Comparison of ENCODE assay signal across 8 mouse cellular contexts in genomic region chr8:120488636-120489131, GRCm38 (mm10).
DNase-seq lines count a peak whose midpoint lies in the region; ATAC-seq and TF ChIP-seq lines count a peak whose summit lies in the region.

No protein-coding gene starts in this region.

- H3K27ac ChIP-seq in embryonic facial prominence, embryonic 14.5 days (replicated peaks; ENCODE audit: low read depth, low read length) = peak overlapping the region; percentile 91
- peak overlapping the region; percentile 74 for H3K27ac ChIP-seq in kidney, embryonic 14.5 days (ENCODE audit: low read depth, low read length)
- H3K27ac ChIP-seq in macrophage = peak overlapping the region; percentile 83

- peak overlapping the region; percentile 79 for H3K9ac ChIP-seq in embryonic facial prominence, embryonic 14.5 days (ENCODE audit: low read depth, low read length)
- H3K9ac ChIP-seq in kidney, embryonic 14.5 days (ENCODE audit: low read depth, low read length) = peak overlapping the region; percentile 88

- peak overlapping the region; percentile 75 for H3K4me3 ChIP-seq in erythroblast, embryonic 14.5 days (replicated peaks)
- peak overlapping the region; percentile 88 for H3K4me3 ChIP-seq in E14TG2a.4 (replicated peaks; ENCODE audit: low read length)
- H3K4me3 ChIP-seq in embryonic facial prominence, embryonic 14.5 days (ENCODE audit: low read depth, low read length) = peak overlapping the region; percentile 74
- H3K4me3 ChIP-seq in kidney, embryonic 14.5 days (ENCODE audit: low read length) = peak overlapping the region; percentile 85
- peak overlapping the region; percentile 78 for H3K4me3 ChIP-seq in macrophage (ENCODE audit: inconsistent target)

- no peak for ATAC-seq in erythroblast, adult 5-6 weeks (replicated peaks; ENCODE audit: low FRiP score, poor library complexity, severe bottlenecking)
- ATAC-seq in embryonic facial prominence, embryonic 14.5 days (ENCODE audit: low read depth) = no peak
- no peak for ATAC-seq in kidney, embryonic 14.5 days (ENCODE audit: low FRiP score, low TSS enrichment)

- DNase-seq in embryonic facial prominence, embryonic 14.5 days (ENCODE audit: low spot score) = no peak
- DNase-seq in ovary, postnatal 36 days (ENCODE audit: low spot score) = no peak
- DNase-seq in urinary bladder, postnatal 4 days (ENCODE audit: low spot score in 2 of 2) = no peak

- peaks cover 85% of the 10 kb centered on the region for H3K4me1 ChIP-seq in erythroblast, embryonic 14.5 days (ENCODE audit: control insufficient read depth)
- peaks cover 76% of the 10 kb centered on the region for H3K4me1 ChIP-seq in E14TG2a.4 (replicated peaks; ENCODE audit: low read depth, low read length)
- H3K4me1 ChIP-seq in embryonic facial prominence, embryonic 14.5 days (ENCODE audit: control insufficient read depth, insufficient read depth, low read length) = peaks cover 50% of the 10 kb centered on the region
- H3K4me1 ChIP-seq in kidney, embryonic 14.5 days (ENCODE audit: control insufficient read depth, insufficient read depth, low read length) = peaks cover 73% of the 10 kb centered on the region

- no peaks in the 10 kb centered on the region for H3K9me3 ChIP-seq in erythroblast, embryonic 14.5 days (ENCODE audit: control insufficient read depth, low read length)
- H3K9me3 ChIP-seq in E14TG2a.4 (ENCODE audit: low read length) = no peaks in the 10 kb centered on the region
- H3K9me3 ChIP-seq in embryonic facial prominence, embryonic 14.5 days (ENCODE audit: control insufficient read depth, low read length) = no peaks in the 10 kb centered on the region
- no peaks in the 10 kb centered on the region for H3K9me3 ChIP-seq in kidney, embryonic 14.5 days (ENCODE audit: control insufficient read depth, low read length)

- H3K79me2 ChIP-seq in macrophage (ENCODE audit: inconsistent target) = peaks cover 43% of the 10 kb centered on the region

- peaks cover 33% of the 10 kb centered on the region for H3K36me3 ChIP-seq in erythroblast, embryonic 14.5 days (ENCODE audit: control insufficient read depth)
- H3K36me3 ChIP-seq in E14TG2a.4 (ENCODE audit: insufficient read depth, low read length) (no peaks in the 10 kb centered on the region), macrophage (ENCODE audit: inconsistent target) (no peaks in the 10 kb centered on the region)
- H3K36me3 ChIP-seq in embryonic facial prominence, embryonic 14.5 days (ENCODE audit: control insufficient read depth, insufficient read depth, low read length) = no peaks in the 10 kb centered on the region
- no peaks in the 10 kb centered on the region for H3K36me3 ChIP-seq in kidney, embryonic 14.5 days (ENCODE audit: control insufficient read depth, insufficient read depth, low read length)

- TF ChIP-seq CTCF in E14TG2a.4 (conservative IDR thresholded peaks at IDR 0.05; ENCODE audit: low read length) = no peak

- under 1% methylated on average over 25 of the region's 25 CpGs for WGBS in embryonic facial prominence, embryonic 14.5 days
- WGBS in kidney, embryonic 14.5 days = 1% methylated on average over 25 of the region's 25 CpGs
- 1% methylated on average over 20 of the region's 25 CpGs for WGBS in macrophage (ENCODE audit: missing documents)

- no peaks in the 10 kb centered on the region for H3K27me3 ChIP-seq in erythroblast, embryonic 14.5 days (ENCODE audit: control insufficient read depth)
- peaks cover 66% of the 10 kb centered on the region for H3K27me3 ChIP-seq in E14TG2a.4 (ENCODE audit: insufficient read depth, low read length)
- no peaks in the 10 kb centered on the region; the same call in 1 of the 2 replicates for H3K27me3 ChIP-seq in embryonic facial prominence, embryonic 14.5 days (replicated peaks; ENCODE audit: control insufficient read depth, insufficient read depth, low read length)
- no peaks in the 10 kb centered on the region; the same call in 1 of the 2 replicates for H3K27me3 ChIP-seq in kidney, embryonic 14.5 days (ENCODE audit: control insufficient read depth, insufficient read depth, low read length)

- peak overlapping the region; percentile 99 for H3K4me2 ChIP-seq in embryonic facial prominence, embryonic 14.5 days (ENCODE audit: low read depth, low read length)
- peak overlapping the region; percentile 95 for H3K4me2 ChIP-seq in kidney, embryonic 14.5 days (replicated peaks; ENCODE audit: low read depth, low read length)
